Mouse (Mus musculus) intestine, embryonic 14.5 days (tissue): Measurements from ENCODE around the gene Tmem145. TPM values are rescaled to one million over a fixed set of nuclear protein-coding genes. Genes with fewer than 3 reads are reported as not detected.
A peak's percentile ranks its signal among the peaks of the same experiment; 100 is the strongest.
"Not testable (repeated sequence)": the region's sequence is repeated elsewhere in the genome, so short reads cannot be mapped to it uniquely, and the experiment has no call there.

Source experiments
- ATAC-seq: fragments of 200-750 bp; cut with Nextera tagmentation; replicated peaks from 2 replicates; pipeline ENCODE4 v1.8.0; 2017; ENCODE audit warnings: low read depth, moderate number of reproducible peaks, moderate TSS enrichment, moderate library complexity; ENCODE audit not compliant: low FRiP score, low TSS enrichment
- DNase-seq: peaks from one replicate; pipeline ENCODE4 v3.0.0-alpha.2; 2018; ENCODE audit warnings: low spot score
- H3K27ac ChIP-seq: fragments of 300-500 bp; sonication (generic); 2 replicates; pipeline ENCODE4 v1.5.1; 2014; ENCODE audit warnings: low read depth, mild to moderate bottlenecking, control low read depth
- H3K27me3 ChIP-seq: fragments of 300-500 bp; sonication (generic); replicated peaks from 2 replicates; pipeline ENCODE4 v1.6.1; 2014; ENCODE audit warnings: low read length, control low read depth; ENCODE audit not compliant: control insufficient read depth, insufficient read depth
- H3K36me3 ChIP-seq: fragments of 300-500 bp; sonication (generic); 2 replicates; pipeline ENCODE4 v1.6.1; 2014; ENCODE audit warnings: low read length, control low read depth; ENCODE audit not compliant: control insufficient read depth, insufficient read depth
- H3K4me1 ChIP-seq: fragments of 300-500 bp; sonication (generic); replicated peaks from 2 replicates; pipeline ENCODE4 v1.6.1; 2014; ENCODE audit warnings: low read length, control low read depth, mixed read lengths; ENCODE audit not compliant: control insufficient read depth, insufficient read depth
- H3K4me2 ChIP-seq: fragments of 300-500 bp; sonication (generic); 2 replicates; pipeline ENCODE4 v1.6.1; 2014; ENCODE audit warnings: low read length
- H3K4me3 ChIP-seq: fragments of 300-500 bp; sonication (generic); 2 replicates; pipeline ENCODE4 v1.5.1; 2014; ENCODE audit warnings: low read depth, low read length, control low read depth, mixed read lengths
- H3K9ac ChIP-seq: fragments of 300-500 bp; sonication (generic); 2 replicates; pipeline ENCODE4 v1.6.1; 2014; ENCODE audit warnings: mild to moderate bottlenecking, low read length
- H3K9me3 ChIP-seq: fragments of 300-500 bp; sonication (generic); 2 replicates; pipeline ENCODE4 v1.6.1; 2016; ENCODE audit warnings: low read length, control low read depth; ENCODE audit not compliant: control insufficient read depth
- whole genome bisulfite sequencing: fragments of 180-500 bp; shearing (Covaris S2); extraction: QIAGEN DNeasy Blood & Tissue Kit; methylation state at CpG from one replicate; pipeline ENCODE4 v1.1.7; 2014; 5-methylcytosine and 5-hydroxymethylcytosine counted together
- polyA plus RNA-seq: library from polyadenylated mRNA; unstranded; fragments of >200 nt; fragmentation: Nextera tagmentation; extraction: Ambion mirVana; gene quantifications from 2 replicates; pipeline ENCODE4 v1.2.1, GENCODE M21; 2014

Tmem145 gene
- 1.5 and 1.6 TPM in 2 replicates for polyA plus RNA-seq

DNA sequence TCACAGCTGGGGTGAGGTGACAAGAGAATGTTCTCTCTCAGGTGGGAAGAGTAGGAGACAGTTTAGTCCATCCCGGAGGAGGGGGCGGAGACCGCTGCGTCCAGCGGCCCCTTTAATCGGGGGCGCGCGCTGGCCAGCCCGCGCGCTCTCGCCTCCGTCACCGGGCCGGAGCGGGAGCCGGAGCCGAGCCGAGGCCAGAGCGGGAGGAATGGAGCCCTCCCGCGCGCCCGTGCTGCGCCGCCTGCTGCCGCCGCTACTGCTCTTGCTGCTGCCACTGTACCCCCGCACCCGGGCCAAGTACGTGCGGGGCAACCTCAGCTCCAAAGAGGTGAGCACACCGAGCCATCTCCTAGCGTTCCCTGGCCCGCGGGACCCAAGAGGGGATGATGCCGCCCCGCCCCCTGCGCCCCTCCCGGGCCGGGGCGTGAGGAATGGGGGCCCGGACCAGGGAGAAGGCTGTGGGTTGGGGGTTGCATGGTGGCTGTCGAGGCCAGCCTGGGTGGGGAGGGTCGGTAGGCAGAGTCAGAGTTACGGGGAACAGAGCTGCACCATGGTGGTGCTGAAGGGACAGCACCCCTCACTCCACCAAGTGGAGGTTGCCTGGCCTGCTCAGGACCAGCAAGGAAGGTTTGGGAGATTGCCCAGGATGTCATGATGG lies at the start of gene Tmem145:
Gene Tmem145, plus strand, starts transcription at position 151 of the 658 bp plus-strand sequence.
- H3K9me3 ChIP-seq: no peaks in the 10 kb centered on the region
- ATAC-seq (peak; percentile 75; the same call in 1 of the 2 replicates), DNase-seq (peak; percentile 85)
- H3K4me3 ChIP-seq: peak within 1 kb of the TSS; percentile 47
- no peak within 1 kb of the TSS for H3K9ac ChIP-seq
- 0 out of 2 replicates have a peak, but pooled peaks cover 3% of the 10 kb centered on the region for H3K4me1 ChIP-seq
- H3K27me3 ChIP-seq: peaks cover 12% of the 10 kb centered on the region; the same call in 1 of the 2 replicates
- no peaks in the 10 kb centered on the region for H3K36me3 ChIP-seq
- no peak within 1 kb of the TSS for H3K27ac ChIP-seq
- H3K4me2 ChIP-seq: peak within 1 kb of the TSS; percentile 95
- WGBS: under 1% methylated on average over 45 of the region's 47 CpGs

DNA sequence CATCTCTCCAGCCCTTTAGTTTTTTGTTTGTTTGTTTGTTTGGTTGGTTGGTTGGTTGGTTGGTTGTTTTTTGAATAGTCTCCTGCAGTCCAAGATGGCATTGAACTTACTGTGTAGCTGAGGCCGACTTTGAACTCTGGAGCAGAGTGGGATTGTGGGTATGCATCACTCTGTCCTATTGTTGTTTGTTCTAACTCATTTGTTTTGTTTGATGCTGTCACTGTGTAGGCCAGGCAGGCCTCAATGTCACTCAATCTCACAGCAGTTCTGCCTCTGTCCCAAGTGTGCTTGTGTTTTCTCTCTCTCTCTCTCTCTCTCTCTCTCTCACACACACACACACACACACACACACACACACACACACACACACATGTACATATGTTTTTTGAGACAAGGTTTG lies 44.0 kb upstream of the Tmem145 start:
- 71% methylated on average over 1 of the region's 1 CpGs for WGBS
- H3K4me2 ChIP-seq: no peak overlapping the region
- no peak for ATAC-seq

DNA sequence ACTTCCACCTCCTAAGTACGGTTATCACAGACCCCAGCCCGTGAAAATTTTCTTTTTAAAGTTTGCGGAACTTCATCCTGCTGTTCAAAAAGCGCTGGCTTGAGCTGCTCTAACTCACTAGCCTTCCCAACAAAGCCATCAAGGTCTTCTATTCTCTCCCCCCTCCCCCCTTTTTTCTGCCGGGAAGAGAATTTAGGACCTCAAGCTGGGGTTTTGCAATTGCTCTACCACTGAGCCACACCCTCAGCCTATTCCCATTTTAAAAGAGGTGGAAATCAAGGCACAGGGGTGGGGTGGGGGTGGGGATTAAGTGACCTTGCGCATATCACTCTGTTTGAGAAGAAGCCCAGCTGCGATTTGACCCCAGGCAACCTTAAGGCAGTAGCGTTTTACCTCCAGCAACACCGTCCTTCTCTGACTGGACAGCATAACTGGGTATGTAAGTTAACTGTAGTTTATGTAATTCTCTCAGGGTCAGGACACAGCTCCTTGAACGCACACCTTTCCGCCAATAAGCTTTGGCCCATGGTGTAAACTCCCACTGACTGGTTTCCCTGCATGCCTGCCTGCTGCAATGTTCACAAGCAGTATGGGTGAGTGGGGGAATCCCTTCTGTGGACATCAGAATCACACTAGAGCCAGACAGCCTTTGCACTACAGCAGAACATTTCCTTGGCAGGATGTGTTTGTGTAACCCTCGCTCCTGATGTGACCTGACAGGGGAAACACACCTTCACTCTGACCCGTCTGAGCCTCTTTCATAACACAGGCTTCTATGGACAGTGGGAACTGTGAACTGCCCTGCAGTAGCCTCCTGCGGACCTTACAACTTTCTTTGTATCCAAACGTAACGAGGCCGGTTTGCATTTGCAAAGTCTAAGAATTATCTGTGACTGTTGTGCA lies 41.7 kb upstream of the Tmem145 start:
- peaks cover 11% of the 10 kb centered on the region for H3K4me1 ChIP-seq
- H3K27me3 ChIP-seq: no peaks in the 10 kb centered on the region
- DNase-seq: no peak
- ATAC-seq: no peak
- no peaks in the 10 kb centered on the region for H3K36me3 ChIP-seq
- H3K9ac ChIP-seq: no peak overlapping the region
- H3K27ac ChIP-seq: no peak overlapping the region
- H3K4me2 ChIP-seq: no peak overlapping the region
- no peaks in the 10 kb centered on the region for H3K9me3 ChIP-seq
- 24% methylated on average over 17 of the region's 17 CpGs for WGBS
- H3K4me3 ChIP-seq: no peak overlapping the region

More for the DNA sequence above, 44.0 kb upstream of the Tmem145 start:
- Histone ChIP-seq H3K9me3 (no peaks in the 10 kb centered on the region), H3K9ac (no peak overlapping the region), H3K36me3 (no peaks in the 10 kb centered on the region), H3K27me3 (no peaks in the 10 kb centered on the region), H3K27ac (no peak overlapping the region), H3K4me3 (no peak overlapping the region), H3K4me1 (peaks cover 4% of the 10 kb centered on the region)
- DNase-seq: no peak

DNA sequence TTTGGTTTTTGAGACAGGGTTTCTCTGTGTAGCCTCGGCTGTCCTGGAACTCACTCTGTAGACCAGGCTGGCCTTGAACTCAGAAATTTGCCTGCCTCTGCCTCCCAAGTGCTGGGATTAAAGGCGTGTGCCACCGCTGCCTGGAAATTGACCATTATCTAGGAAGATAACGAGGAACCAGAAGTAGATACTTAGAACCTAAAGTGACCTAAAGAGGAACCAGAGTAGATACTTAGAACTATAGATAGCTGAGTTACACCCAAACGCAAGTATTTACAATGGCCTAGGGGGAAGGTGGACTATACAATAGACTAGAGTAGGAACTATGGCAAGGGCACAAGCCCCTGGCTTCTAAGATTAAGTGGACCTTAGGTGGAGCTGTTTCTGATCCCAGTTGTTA lies 40.2 kb upstream of the Tmem145 start:
- peaks cover 19% of the 10 kb centered on the region for H3K4me1 ChIP-seq
- not testable (repeated sequence) for H3K4me2 ChIP-seq, DNase-seq, H3K9ac ChIP-seq, H3K27me3 ChIP-seq, ATAC-seq, H3K9me3 ChIP-seq, H3K4me3 ChIP-seq, H3K36me3 ChIP-seq, H3K27ac ChIP-seq
- 85% methylated on average over 5 of the region's 5 CpGs for WGBS

DNA sequence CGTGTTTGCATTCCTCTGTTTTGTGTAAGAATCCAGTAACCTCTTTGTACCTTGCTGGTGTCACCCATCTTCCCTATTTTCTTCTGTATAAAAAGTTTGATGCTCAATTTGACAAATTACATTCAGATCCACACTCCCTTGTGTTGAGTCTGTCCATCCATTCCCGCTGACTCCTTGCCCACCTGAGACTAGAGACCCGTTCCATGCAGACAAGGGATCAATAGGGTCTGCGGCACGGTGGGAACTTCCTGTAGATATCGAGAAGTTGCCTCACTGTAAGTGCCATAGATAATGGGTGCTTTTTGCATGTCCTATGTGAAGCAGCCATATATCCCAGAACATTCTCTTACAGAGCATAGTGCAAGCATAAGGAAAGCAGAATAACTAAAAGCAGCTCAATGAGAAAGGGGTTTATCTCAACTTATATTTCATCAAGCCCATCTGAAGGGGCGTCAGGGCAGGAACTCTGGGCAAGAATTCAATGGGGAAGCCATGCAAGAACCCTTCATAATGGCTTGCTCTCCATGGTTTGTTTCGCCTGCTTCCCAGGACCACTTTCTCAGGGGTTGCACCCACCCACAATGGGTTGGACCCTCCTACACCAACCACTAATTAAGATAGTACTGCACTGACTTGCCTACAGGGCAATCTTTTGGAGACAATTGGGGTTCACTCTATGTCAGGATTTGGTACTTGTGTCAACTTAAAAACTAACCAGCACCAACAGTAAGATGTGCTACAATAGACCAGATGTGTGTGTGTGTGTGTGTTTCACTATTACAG lies 39.5 kb upstream of the Tmem145 start:
- peak overlapping the region; percentile 77 for H3K4me2 ChIP-seq
- DNase-seq (no peak), ATAC-seq (no peak)
- peaks cover 19% of the 10 kb centered on the region for H3K4me1 ChIP-seq
- WGBS: 84% methylated on average over 8 of the region's 8 CpGs
- H3K9ac ChIP-seq: peak overlapping the region; percentile 67; the same call in 1 of the 2 replicates
- no peak overlapping the region for H3K4me3 ChIP-seq
- H3K9me3 ChIP-seq: no peaks in the 10 kb centered on the region
- H3K36me3 ChIP-seq: 0 out of 2 replicates have a peak, but pooled peaks cover 5% of the 10 kb centered on the region
- H3K27ac ChIP-seq: no peak overlapping the region
- H3K27me3 ChIP-seq: no peaks in the 10 kb centered on the region

DNA sequence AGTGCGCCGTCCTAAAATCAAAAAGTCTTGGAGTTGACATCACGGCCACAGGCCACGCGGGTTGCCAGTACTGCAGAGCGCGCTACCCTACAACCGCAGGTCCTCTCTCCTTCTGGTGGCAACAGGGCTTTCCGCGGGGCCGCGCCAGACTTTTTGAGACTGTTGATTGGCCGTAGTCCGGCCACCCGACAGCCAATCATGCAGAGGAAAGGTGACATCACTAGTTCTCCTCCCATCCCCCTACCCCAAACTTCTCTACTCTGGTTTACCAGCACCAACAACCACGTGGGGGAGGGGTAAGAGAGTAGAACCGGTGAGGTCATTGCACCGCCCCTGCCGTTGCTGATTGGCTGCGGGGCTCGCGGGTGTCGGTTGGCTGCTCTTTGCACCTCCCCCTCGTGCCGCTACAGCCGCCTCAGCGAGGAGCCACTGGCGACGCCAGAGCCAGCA lies 38.6 kb upstream of the Tmem145 start, which contains the start of gene Cic:
Gene Cic, plus strand, starts transcription at position 404 of the 450 bp plus-strand sequence.
- no peaks in the 10 kb centered on the region for H3K9me3 ChIP-seq
- H3K4me1 ChIP-seq: peaks cover 19% of the 10 kb centered on the region
- no peak for DNase-seq
- whole genome bisulfite sequencing: 0% methylated on average over 28 of the region's 29 CpGs
- peak within 1 kb of the TSS; percentile 78 for H3K4me3 ChIP-seq
- H3K27me3 ChIP-seq: no peaks in the 10 kb centered on the region
- ATAC-seq: peak; percentile 89
- peak within 1 kb of the TSS; percentile 92 for H3K27ac ChIP-seq
- peaks cover 14% of the 10 kb centered on the region for H3K36me3 ChIP-seq
- peak within 1 kb of the TSS; percentile 85 for H3K4me2 ChIP-seq
- H3K9ac ChIP-seq: peak within 1 kb of the TSS; percentile 67

DNA sequence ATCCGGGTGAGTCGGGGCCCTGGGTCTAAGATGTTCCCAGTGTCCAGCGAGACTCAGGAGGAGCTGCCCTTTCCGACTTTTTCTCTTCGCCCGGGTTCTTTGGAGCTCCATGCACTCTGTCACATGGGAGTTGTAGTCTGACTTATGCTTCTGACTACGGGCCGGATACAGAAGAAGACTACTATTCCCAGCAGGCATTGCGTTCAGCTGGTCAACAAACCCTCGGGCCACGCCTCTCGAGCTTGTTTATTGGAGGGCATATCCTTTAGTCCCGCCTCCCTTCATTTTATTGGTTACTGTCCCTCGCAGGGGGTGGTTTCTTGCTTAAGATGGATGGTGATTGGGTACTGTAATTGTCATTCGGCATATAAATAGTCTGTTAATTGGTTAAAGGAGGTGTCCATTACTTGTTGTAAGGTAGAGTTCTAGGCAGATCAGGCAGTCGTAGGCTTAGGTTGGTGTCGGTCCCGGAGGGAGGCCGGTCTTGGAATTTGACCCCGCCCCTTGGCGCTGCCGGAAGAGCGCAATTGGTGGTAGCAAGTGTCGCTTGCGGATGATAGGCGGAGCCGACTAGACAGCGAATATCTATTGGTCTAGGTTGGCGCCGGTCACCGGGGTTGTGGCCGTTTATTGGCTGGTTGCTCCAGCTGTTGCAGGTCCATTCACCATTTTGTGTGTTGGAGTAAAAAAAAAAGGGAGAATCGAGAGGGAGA lies 38.0 kb upstream of the Tmem145 start:
- H3K27me3 ChIP-seq: no peaks in the 10 kb centered on the region
- H3K9ac ChIP-seq: peak overlapping the region; percentile 67
- under 1% methylated on average over 33 of the region's 33 CpGs for WGBS
- H3K4me1 ChIP-seq: peaks cover 19% of the 10 kb centered on the region
- peak overlapping the region; percentile 92 for H3K27ac ChIP-seq
- H3K36me3 ChIP-seq: peaks cover 20% of the 10 kb centered on the region
- DNase-seq (peak; percentile 99), ATAC-seq (peak; percentile 96)
- H3K4me3 ChIP-seq: peak overlapping the region; percentile 78
- no peaks in the 10 kb centered on the region for H3K9me3 ChIP-seq
- peak overlapping the region; percentile 85 for H3K4me2 ChIP-seq
